Mouse (Mus musculus) natural killer cell, adult 2 months (primary cell): ENCODE data around the gene Atp6ap1.

Experiments used
- DNase-seq, 2 experiments: peaks; one replicate each; pipeline ENCODE4 v3.0.0; 2022; ENCODE audit warnings: low spot score in 2 of 2

Atp6ap1 gene

GRCm38 (mm10) chrX:74304867-74305700, 8.2 kb downstream of the Atp6ap1 start, which contains the start of gene Gdi1:
TSS of gene Gdi1 (plus strand) at chrX:74304998.
- peak; percentile 74 to 80 for DNase-seq

GRCm38 (mm10) chrX:74312540-74313464, 15.9 kb downstream of the Atp6ap1 start, which contains the start of gene Fam50a:
TSS of gene Fam50a (plus strand) at chrX:74313033.
- peak; percentile 76 to 89 for DNase-seq

GRCm38 (mm10) chrX:74328725-74329161, 31.8 kb downstream of the Atp6ap1 start, which contains the start of gene Plxna3:
TSS of gene Plxna3 (plus strand) at chrX:74329066.
- peak; percentile 55 to 64 for DNase-seq

DNA sequence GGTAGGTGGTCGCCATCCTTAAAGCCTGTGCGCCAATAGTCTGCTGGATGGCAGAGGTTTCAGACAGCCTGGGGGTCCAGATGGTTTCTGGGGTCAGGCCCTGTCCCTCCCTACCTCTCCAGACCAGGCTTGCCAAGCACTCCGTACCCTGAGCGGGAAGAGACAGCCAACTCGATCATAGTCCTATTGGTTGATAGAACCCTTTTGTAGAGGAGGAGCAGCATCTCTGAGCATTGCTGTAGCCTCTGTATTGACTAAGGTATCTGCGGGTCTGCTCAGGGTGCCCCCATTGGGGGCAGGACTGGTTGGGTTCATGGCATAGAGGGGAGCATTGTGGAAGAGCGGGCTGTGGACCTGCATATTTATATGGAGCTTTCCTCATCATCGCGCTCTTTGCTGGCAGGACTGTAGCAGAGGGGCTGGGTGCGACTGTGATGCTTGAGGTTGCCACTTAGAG, 32.3 kb downstream of the Atp6ap1 start:
- DNase-seq = no peak

DNA sequence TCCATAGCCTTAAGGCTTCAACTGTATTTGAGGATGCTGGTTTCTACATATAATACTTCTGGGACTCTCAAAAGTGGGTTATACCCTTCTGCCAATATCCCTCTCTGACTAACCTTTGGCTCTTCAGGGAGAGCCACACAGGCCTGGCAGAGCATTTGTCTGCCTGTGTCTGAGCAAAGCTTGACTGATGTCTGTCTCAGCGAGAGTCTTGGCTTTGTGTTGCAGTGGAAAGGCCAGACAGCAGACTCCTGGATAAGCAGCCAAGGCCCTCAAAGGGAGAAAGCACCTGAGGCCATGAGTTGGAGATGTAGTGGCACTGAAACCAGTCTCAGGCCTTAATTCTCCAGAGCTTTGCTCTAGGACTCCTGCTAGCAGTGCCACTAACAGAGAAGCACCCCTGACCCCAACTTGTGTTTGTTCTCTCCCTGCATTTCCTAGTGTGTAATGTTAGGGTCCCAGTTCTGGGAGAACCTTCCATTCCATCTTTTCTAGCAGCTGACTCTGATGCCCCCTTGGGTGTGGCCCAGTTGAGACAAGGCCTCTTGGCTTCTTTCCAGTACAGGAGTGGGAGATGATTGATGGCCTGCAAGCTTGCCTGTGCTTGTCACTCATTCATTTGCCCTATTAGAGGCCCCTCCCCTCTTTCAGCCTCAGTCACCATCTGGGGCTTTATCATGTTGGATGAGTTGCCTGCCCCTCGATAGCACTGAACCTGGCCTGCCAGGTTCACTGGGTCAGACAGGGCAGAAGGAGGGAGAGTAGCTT, 33.5 kb downstream of the Atp6ap1 start:
- DNase-seq = no peak

DNA sequence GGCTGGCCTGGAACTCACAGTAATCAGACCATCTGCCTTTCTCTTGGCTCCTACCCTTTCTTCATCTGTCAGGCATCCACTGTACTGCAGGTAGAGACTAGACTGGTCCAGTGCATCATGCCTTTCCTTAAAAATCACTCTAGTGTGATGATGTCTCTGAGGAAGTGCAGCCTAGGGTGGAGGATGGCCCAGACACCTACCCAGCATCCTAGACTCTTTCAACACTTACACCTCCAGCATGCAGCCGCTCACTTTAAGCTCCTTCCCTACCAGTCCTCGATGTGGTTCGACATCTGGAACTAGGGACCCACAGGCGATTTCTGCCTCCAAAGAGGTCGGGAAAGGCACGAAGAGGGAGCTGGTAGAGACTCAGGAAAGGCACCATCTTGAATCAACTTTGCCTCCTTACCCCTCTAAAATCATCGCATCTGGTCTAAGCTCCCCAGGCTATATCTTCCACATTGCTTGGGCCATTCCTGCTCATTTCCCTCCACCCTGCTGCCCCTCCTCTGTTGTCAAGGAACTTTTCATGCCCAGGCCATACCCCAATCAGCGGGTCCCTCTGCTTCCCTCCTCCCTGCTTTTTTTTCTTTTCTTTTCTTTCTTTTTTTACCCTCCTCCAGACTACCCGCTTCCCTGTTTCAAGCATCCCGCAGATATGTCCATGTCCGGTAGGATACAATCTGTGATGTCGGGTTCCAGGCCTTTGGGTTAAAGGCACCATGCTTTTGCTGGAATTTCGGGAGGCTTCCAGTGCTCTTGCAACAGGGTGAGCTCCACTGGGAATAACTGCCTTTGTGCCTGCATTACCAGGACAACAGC, 56.0 kb downstream of the Atp6ap1 start:
- DNase-seq = no peak

GRCm38 (mm10) chrX:74353467-74353770, 56.5 kb downstream of the Atp6ap1 start, which contains the start of gene Lage3:
TSS of gene Lage3 (minus strand) at chrX:74353618.
- peak; percentile 69 to 82 for DNase-seq
